ENCODE assay signal across 9 mouse cellular contexts in genomic region chr7:45233580-45234332, GRCm38 (mm10). TPM values are rescaled to one million over a fixed set of nuclear protein-coding genes. Genes with fewer than 3 reads are reported as not detected.
DNase-seq lines count a peak whose midpoint lies in the region; ATAC-seq and TF ChIP-seq lines count a peak whose summit lies in the region.
"Had no signal": no experiment of that assay in that cellular context is flagged by ENCODE, and none has a peak within 500 bp of the region (broad histone marks: within the 10 kb centered on the region; RNA-seq: fewer than 3 reads in every experiment).

No protein-coding gene starts in this region.

- H3K4me1 ChIP-seq in liver, embryonic 11.5 days (replicated peaks; ENCODE audit: control insufficient read depth, insufficient read depth, low read length): peaks cover 23% of the 10 kb centered on the region
- peaks cover 3% of the 10 kb centered on the region; the same call in 1 of the 2 replicates for H3K4me1 ChIP-seq in cortical plate, adult 2 months (ENCODE audit: control insufficient read depth, insufficient read depth, low read length)
- peaks cover 7% of the 10 kb centered on the region; the same call in 1 of the 2 replicates for H3K4me1 ChIP-seq in midbrain, embryonic 16.5 days (ENCODE audit: control insufficient read depth, insufficient read depth, low read length)

- H3K4me2 ChIP-seq in liver, embryonic 11.5 days: peak overlapping the region; percentile 60
- H3K4me2 ChIP-seq in midbrain, embryonic 16.5 days (ENCODE audit: low read length): peak overlapping the region; percentile 31; the same call in 1 of the 2 replicates

- H3K36me3 ChIP-seq in liver, embryonic 11.5 days (ENCODE audit: control insufficient read depth, insufficient read depth, low read length): peaks cover 24% of the 10 kb centered on the region
- H3K36me3 ChIP-seq in midbrain, embryonic 16.5 days (ENCODE audit: control insufficient read depth, insufficient read depth, low read length): no peaks in the 10 kb centered on the region

- peak overlapping the region; percentile 20 for H3K4me3 ChIP-seq in liver, embryonic 11.5 days (ENCODE audit: low read depth, low read length)
- H3K4me3 ChIP-seq in cortical plate, adult 2 months (ENCODE audit: insufficient read depth, low read length): no peak overlapping the region
- no peak overlapping the region for H3K4me3 ChIP-seq in midbrain, embryonic 16.5 days (ENCODE audit: low read depth, low read length)

- H3K27me3 ChIP-seq in liver, embryonic 11.5 days (replicated peaks; ENCODE audit: control insufficient read depth, insufficient read depth, low read length): 0 out of 2 replicates have a peak, but pooled peaks cover 4% of the 10 kb centered on the region
- peaks cover 15% of the 10 kb centered on the region for H3K27me3 ChIP-seq in midbrain, embryonic 16.5 days (ENCODE audit: control insufficient read depth, insufficient read depth, low read depth, low read length)

- TF ChIP-seq POLR2A in cortical plate, adult 2 months (IDR thresholded peaks at IDR 0.05; ENCODE audit: extremely low read depth, insufficient read depth, low read length): 0 out of 2 replicates have a peak, but pooled peaks have one; percentile 3

- no peak overlapping the region for H3K9ac ChIP-seq in liver, embryonic 11.5 days (ENCODE audit: low read depth, low read length)
- no peak overlapping the region for H3K9ac ChIP-seq in midbrain, embryonic 16.5 days (ENCODE audit: low read depth, low read length)

- whole genome bisulfite sequencing in liver, embryonic 11.5 days: 46% methylated on average over 20 of the region's 20 CpGs
- 23% methylated on average over 19 of the region's 20 CpGs for WGBS in midbrain, embryonic 16.5 days

- no peak for DNase-seq in liver, embryonic 11.5 days (ENCODE audit: low spot score)
- no peak for DNase-seq in liver
- DNase-seq in heart, postnatal 10 days: peak; percentile 22 to 34
- peak; percentile 72 to 75 for DNase-seq in layer of hippocampus, postnatal 36 days
- no peak for DNase-seq in urinary bladder, postnatal 4 days (ENCODE audit: low spot score in 2 of 2)

- H3K9me3 ChIP-seq in liver, embryonic 11.5 days (ENCODE audit: control insufficient read depth, low read length): no peaks in the 10 kb centered on the region
- no peaks in the 10 kb centered on the region for H3K9me3 ChIP-seq in midbrain, embryonic 16.5 days (replicated peaks; ENCODE audit: control insufficient read depth, low read length, poor library complexity, severe bottlenecking)

- TF ChIP-seq CTCF in cortical plate, adult 2 months (IDR thresholded peaks at IDR 0.05; ENCODE audit: extremely low read depth, insufficient read depth, low read length): no peak

- intact Hi-C loops in heart, postnatal 10 days (cut with DNase I): no loop called here

- H3K27ac ChIP-seq in liver, embryonic 11.5 days (ENCODE audit: low read depth, low read length): no peak overlapping the region
- H3K27ac ChIP-seq in cortical plate, adult 2 months (ENCODE audit: insufficient read depth, low read length): peak overlapping the region; percentile 95
- H3K27ac ChIP-seq in midbrain, embryonic 16.5 days (ENCODE audit: low read length): no peak overlapping the region

- ATAC-seq in liver, embryonic 11.5 days (replicated peaks; ENCODE audit: low FRiP score): no peak
- no peak for ATAC-seq in midbrain, embryonic 16.5 days
- ATAC-seq in monocyte, adult 5-6 weeks (replicated peaks; ENCODE audit: insufficient number of reproducible peaks, low FRiP score, low TSS enrichment, poor library complexity, severe bottlenecking): no peak

RNA-seq across cellular contexts. Expression of gene Cd37, which starts 5.2 kb away (rescaled TPM):
- polyA plus RNA-seq in liver, embryonic 11.5 days (2014; fragmentation: Nextera tagmentation; extraction: Ambion mirVana): 14.4 and 19.5 TPM in 2 replicates
- polyA plus RNA-seq in cortical plate, adult 2 months (2012; rRNA removed): 10.6 and 11.9 TPM in 2 replicates
- total RNA-seq in heart, postnatal 10 days (2021): 1 to 10 TPM; 3.0 to 4.0 TPM
- total RNA-seq in layer of hippocampus, postnatal 36 days (2021): 1 to 10 TPM; 1.9 to 4.8 TPM
- 1.3 and 1.4 TPM in 2 replicates for polyA plus RNA-seq in midbrain, embryonic 16.5 days (2015; fragmentation: Nextera tagmentation; extraction: Ambion mirVana)
- 112 to 185 TPM (median 125 TPM) in 3 replicates for total RNA-seq in monocyte, adult 5-6 weeks (2017)

RNA-seq across cellular contexts. Expression of gene Slc6a16, which starts 7.1 kb away (rescaled TPM):
- 0.19 TPM in 1 of 2 replicates, not detected in the other for polyA plus RNA-seq in liver, embryonic 11.5 days (2014; fragmentation: Nextera tagmentation; extraction: Ambion mirVana)
- polyA plus RNA-seq in cortical plate, adult 2 months (2012; rRNA removed): 2.1 TPM in 2 replicates
- total RNA-seq in heart, postnatal 10 days (2021): not detected
- total RNA-seq in layer of hippocampus, postnatal 36 days (2021): 1 to 10 TPM; 2.0 to 2.8 TPM
- 0.93 and 1.2 TPM in 2 replicates for polyA plus RNA-seq in midbrain, embryonic 16.5 days (2015; fragmentation: Nextera tagmentation; extraction: Ambion mirVana)
- total RNA-seq in monocyte, adult 5-6 weeks (2017): 0.64 TPM in 1 of 3 replicates, not detected in the others
- polyA plus RNA-seq: large intestine, adult 2 months had no signal

RNA-seq across cellular contexts. Expression of gene Tead2, which starts 18.2 kb away (rescaled TPM):
- polyA plus RNA-seq in liver, embryonic 11.5 days (2014; fragmentation: Nextera tagmentation; extraction: Ambion mirVana): 69.3 and 75.9 TPM in 2 replicates
- 5.0 and 6.4 TPM in 2 replicates for polyA plus RNA-seq in cortical plate, adult 2 months (2012; rRNA removed)
- 10 to 100 TPM; 27.5 to 32.3 TPM for total RNA-seq in heart, postnatal 10 days (2021)
- 1 to 10 TPM; 2.6 to 7.8 TPM for total RNA-seq in layer of hippocampus, postnatal 36 days (2021)
- polyA plus RNA-seq in midbrain, embryonic 16.5 days (2015; fragmentation: Nextera tagmentation; extraction: Ambion mirVana): 30.5 and 39.5 TPM in 2 replicates
- 0.48 to 2.5 TPM (median 0.64 TPM) in 3 replicates for total RNA-seq in monocyte, adult 5-6 weeks (2017)

RNA-seq across cellular contexts. Expression of gene Dkkl1, which starts 21.8 kb away (rescaled TPM):
- polyA plus RNA-seq in liver, embryonic 11.5 days (2014; fragmentation: Nextera tagmentation; extraction: Ambion mirVana): 2.8 TPM in 2 replicates
- 41.4 and 47.2 TPM in 2 replicates for polyA plus RNA-seq in cortical plate, adult 2 months (2012; rRNA removed)
- total RNA-seq in heart, postnatal 10 days (2021): not detected
- total RNA-seq in layer of hippocampus, postnatal 36 days (2021): 1 to 10 TPM; 1.4 to 2.3 TPM
- polyA plus RNA-seq in midbrain, embryonic 16.5 days (2015; fragmentation: Nextera tagmentation; extraction: Ambion mirVana): 6.2 and 10.5 TPM in 2 replicates
- 4.7 to 8.7 TPM (median 6.1 TPM) in 3 replicates for total RNA-seq in monocyte, adult 5-6 weeks (2017)

RNA-seq across cellular contexts. Expression of gene Ccdc155, which starts 29.1 kb away (rescaled TPM):
- polyA plus RNA-seq in liver, embryonic 11.5 days (2014; fragmentation: Nextera tagmentation; extraction: Ambion mirVana): 0.17 and 0.53 TPM in 2 replicates
- polyA plus RNA-seq in cortical plate, adult 2 months (2012; rRNA removed): 4.7 and 5.0 TPM in 2 replicates
- not detected for total RNA-seq in heart, postnatal 10 days (2021)
- 1 to 10 TPM; 2.0 to 3.3 TPM for total RNA-seq in layer of hippocampus, postnatal 36 days (2021)
- 0.45 and 0.53 TPM in 2 replicates for polyA plus RNA-seq in midbrain, embryonic 16.5 days (2015; fragmentation: Nextera tagmentation; extraction: Ambion mirVana)
- total RNA-seq in monocyte, adult 5-6 weeks (2017): 0.75 TPM in 1 of 3 replicates, not detected in the others

Comparison
In these comparisons a context has a peak if more than half of its experiments do, and no peak if none do; other contexts are left out.
1. DNase-seq: peak in heart, postnatal 10 days (2 of 2) and layer of hippocampus, postnatal 36 days (2 of 2); none in liver, embryonic 11.5 days (single experiment), liver (single experiment) and urinary bladder, postnatal 4 days (0 of 2).
2. RNA of gene Cd37, which starts 5.2 kb away (total RNA-seq): 112 to 185 TPM in monocyte, adult 5-6 weeks; 1.9 to 4.8 TPM in layer of hippocampus, postnatal 36 days and 3.0 to 4.0 TPM in heart, postnatal 10 days; every median in the first group is over 10 times any median in the second.